Mouse (Mus musculus): ENCODE data around the gene Rbp7.

GRCm38 (mm10) chr4:149407461-149407860 lies 47.3 kb downstream of the Rbp7 start:
- no peak for TF ChIP-seq POLR2A (IDR thresholded peaks at IDR 0.05; ENCODE audit: low read depth, low read length)
- TF ChIP-seq CTCF (IDR thresholded peaks at IDR 0.05; ENCODE audit: borderline replicate concordance, insufficient read depth, low read length) = no peak

All from embryonic fibroblast, embryonic 13.5 days (primary cell).